8 mouse cellular contexts compared by ENCODE assay signal in the genomic region with DNA sequence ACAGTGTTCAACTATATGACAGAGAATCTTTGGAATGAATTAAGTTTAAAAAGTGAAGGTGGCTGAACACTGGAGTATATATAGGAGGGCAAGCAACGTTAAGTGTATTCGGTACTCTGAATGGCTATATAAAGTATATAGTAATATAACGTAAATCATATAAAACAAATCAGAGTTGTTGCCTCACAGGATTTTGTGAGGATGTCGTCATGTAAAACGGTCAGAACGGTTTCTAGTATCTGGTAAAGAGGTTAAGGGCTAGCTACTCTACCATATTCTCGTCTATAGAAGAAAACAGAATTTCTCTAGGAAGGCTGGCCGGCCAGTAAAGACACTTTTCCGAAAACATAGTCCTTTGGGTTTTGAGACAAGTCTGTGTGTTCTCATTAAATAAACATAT. TPM values are rescaled to one million over a fixed set of nuclear protein-coding genes. Genes with fewer than 3 reads are reported as not detected.
DNase-seq lines count a peak whose midpoint lies in the region; ATAC-seq and TF ChIP-seq lines count a peak whose summit lies in the region.

No protein-coding gene starts in this region.

- peaks cover 1% of the 10 kb centered on the region; the same call in 1 of the 2 replicates for H3K36me3 ChIP-seq in testis, adult 2 months (ENCODE audit: control insufficient read depth, insufficient read depth, low read length)
- H3K36me3 ChIP-seq in liver, embryonic 12.5 days = peaks cover 26% of the 10 kb centered on the region

- no peaks in the 10 kb centered on the region for H3K27me3 ChIP-seq in cerebellum, adult 2 months (ENCODE audit: control insufficient read depth, insufficient read depth, low read length)
- no peaks in the 10 kb centered on the region for H3K27me3 ChIP-seq in testis, adult 2 months (ENCODE audit: control insufficient read depth, insufficient read depth, low read length)
- H3K27me3 ChIP-seq in liver, embryonic 12.5 days (replicated peaks) = no peaks in the 10 kb centered on the region

- peaks cover 5% of the 10 kb centered on the region for H3K4me1 ChIP-seq in cerebellum, adult 2 months (ENCODE audit: control insufficient read depth, insufficient read depth, low read length)
- peaks cover 2% of the 10 kb centered on the region; the same call in 1 of the 2 replicates for H3K4me1 ChIP-seq in testis, adult 2 months (ENCODE audit: control insufficient read depth, insufficient read depth, low read length)
- peaks cover 60% of the 10 kb centered on the region for H3K4me1 ChIP-seq in liver, embryonic 12.5 days

- peak overlapping the region; percentile 86 for H3K4me2 ChIP-seq in liver, embryonic 12.5 days

- H3K27ac ChIP-seq in cerebellum, adult 2 months (ENCODE audit: insufficient read depth, low read length) = no peak overlapping the region
- peak overlapping the region; percentile 89 for H3K27ac ChIP-seq in testis, adult 2 months (ENCODE audit: control insufficient read depth, insufficient read depth, low read depth, low read length)
- H3K27ac ChIP-seq in liver, embryonic 12.5 days = peak overlapping the region; percentile 96

- 3% methylated on average over 9 of the region's 9 CpGs for WGBS in cerebellum, adult 2 months
- WGBS in liver, embryonic 12.5 days (ENCODE audit: insufficient replicate concordance) = 6% methylated on average over 9 of the region's 9 CpGs

- no peak for TF ChIP-seq CTCF in cerebellum, adult 2 months (IDR thresholded peaks at IDR 0.05; ENCODE audit: borderline replicate concordance, insufficient read depth, low read depth, low read length)
- no peak for TF ChIP-seq CTCF in testis, adult 2 months (IDR thresholded peaks at IDR 0.05; ENCODE audit: control insufficient read depth, insufficient read depth, insufficient replicate concordance, low read depth, low read length)

- peak overlapping the region; percentile 97 for H3K4me3 ChIP-seq in cerebellum, adult 2 months (replicated peaks; ENCODE audit: insufficient read depth, low read depth, low read length)
- H3K4me3 ChIP-seq in testis, adult 2 months (ENCODE audit: control insufficient read depth, low read depth, low read length) = peak overlapping the region; percentile 98
- peak overlapping the region; percentile 90 for H3K4me3 ChIP-seq in liver, embryonic 12.5 days

- H3K9me3 ChIP-seq in liver, embryonic 12.5 days (replicated peaks) = no peaks in the 10 kb centered on the region

- no peak for TF ChIP-seq POLR2A in cerebellum, adult 2 months (IDR thresholded peaks at IDR 0.05; ENCODE audit: borderline replicate concordance, insufficient read depth, low read length)
- no peak for TF ChIP-seq POLR2A in testis, adult 2 months (IDR thresholded peaks at IDR 0.05; ENCODE audit: control insufficient read depth, low read depth, low read length)

- no peak for ATAC-seq in liver, embryonic 12.5 days

- peak overlapping the region; percentile 90 for H3K9ac ChIP-seq in liver, embryonic 12.5 days

- no peak for DNase-seq in cerebellum, adult 2 months
- DNase-seq in cerebellum, postnatal 4 days (ENCODE audit: low spot score in 2 of 2) = no peak
- no peak for DNase-seq in testis, postnatal 14 days (ENCODE audit: low spot score)
- DNase-seq in adrenal gland, postnatal 4 days (ENCODE audit: low spot score in 2 of 2) = no peak
- no peak for DNase-seq in cerebellum, postnatal 25 days
- no peak for DNase-seq in urinary bladder, postnatal 4 days (ENCODE audit: low spot score in 2 of 2)

RNA-seq across cellular contexts. Expression of gene Trim41, which starts 0.6 kb away (rescaled TPM):
- polyA plus RNA-seq in cerebellum, adult 2 months (2012; rRNA removed) = 42.3 and 45.0 TPM in 2 replicates
- 85.7 and 95.5 TPM in 2 replicates for polyA plus RNA-seq in testis, adult 2 months (2012; rRNA removed)
- polyA plus RNA-seq in liver, embryonic 12.5 days (2016; fragmentation: Nextera tagmentation; extraction: Ambion mirVana) = 2.1 and 2.3 TPM in 2 replicates
- total RNA-seq in adrenal gland, postnatal 4 days (2021) = 10 to 100 TPM; 62.4 to 69.7 TPM

RNA-seq across cellular contexts. Expression of gene Trim7, which starts 8.1 kb away (rescaled TPM):
- 4.2 and 4.7 TPM in 2 replicates for polyA plus RNA-seq in cerebellum, adult 2 months (2012; rRNA removed)
- polyA plus RNA-seq in testis, adult 2 months (2012; rRNA removed) = 16.3 and 18.3 TPM in 2 replicates
- polyA plus RNA-seq in liver, embryonic 12.5 days (2016; fragmentation: Nextera tagmentation; extraction: Ambion mirVana) = not detected in 2 replicates
- 10 to 100 TPM in 1 of 2 experiments, 1 to 10 TPM in 1; 9.5 to 14.2 TPM for total RNA-seq in adrenal gland, postnatal 4 days (2021)

RNA-seq across cellular contexts. Expression of gene Gm12184, which starts 8.7 kb away (rescaled TPM):
- 30.1 and 34.0 TPM in 2 replicates for polyA plus RNA-seq in cerebellum, adult 2 months (2012; rRNA removed)
- 4.8 and 7.2 TPM in 2 replicates for polyA plus RNA-seq in testis, adult 2 months (2012; rRNA removed)
- 4.1 and 5.0 TPM in 2 replicates for polyA plus RNA-seq in liver, embryonic 12.5 days (2016; fragmentation: Nextera tagmentation; extraction: Ambion mirVana)
- total RNA-seq in adrenal gland, postnatal 4 days (2021) = 1 to 10 TPM; 5.3 to 5.4 TPM

RNA-seq across cellular contexts. Expression of gene Rack1, which starts 17.7 kb away (rescaled TPM):
- polyA plus RNA-seq in cerebellum, adult 2 months (2012; rRNA removed) = 426 and 432 TPM in 2 replicates
- 208 and 217 TPM in 2 replicates for polyA plus RNA-seq in testis, adult 2 months (2012; rRNA removed)
- 735 and 768 TPM in 2 replicates for polyA plus RNA-seq in liver, embryonic 12.5 days (2016; fragmentation: Nextera tagmentation; extraction: Ambion mirVana)
- 100 to 1,000 TPM; 940 to 975 TPM for total RNA-seq in adrenal gland, postnatal 4 days (2021)

RNA-seq across cellular contexts. Expression of gene Irgm1, which starts 53.7 kb away (rescaled TPM):
- 6.5 and 7.1 TPM in 2 replicates for polyA plus RNA-seq in cerebellum, adult 2 months (2012; rRNA removed)
- 0.75 and 0.78 TPM in 2 replicates for polyA plus RNA-seq in testis, adult 2 months (2012; rRNA removed)
- polyA plus RNA-seq in liver, embryonic 12.5 days (2016; fragmentation: Nextera tagmentation; extraction: Ambion mirVana) = 16.3 and 16.5 TPM in 2 replicates
- 10 to 100 TPM; 17.3 to 20.1 TPM for total RNA-seq in adrenal gland, postnatal 4 days (2021)

Comparison
In these comparisons a context has a peak if more than half of its experiments do, and no peak if none do; other contexts are left out.
1. RNA of gene Trim41, which starts 0.6 kb away (polyA plus RNA-seq): 85.7 to 95.5 TPM in testis, adult 2 months and 42.3 to 45.0 TPM in cerebellum, adult 2 months; 2.1 to 2.3 TPM in liver, embryonic 12.5 days; every median in the first group is over 10 times any median in the second.
2. Peak in every context shown above with its lines, with median percentiles within 50 percentile points of each other: H3K4me3 ChIP-seq.